Mouse (Mus musculus) thymus, adult 2 months (tissue): Measurements from ENCODE around the gene Rab15.

Source experiments
- CTCF ChIP-seq: fragments of 200-500 bp; IDR thresholded peaks from 2 replicates; pipeline ENCODE4 v1.5.1; 2012; ENCODE audit warnings: mild to moderate bottlenecking, control low read depth, low read length, moderate library complexity, borderline replicate concordance; ENCODE audit not compliant: control insufficient read depth, poor library complexity, insufficient read depth; ENCODE audit errors: extremely low read depth
- POLR2A ChIP-seq: fragments of 200-500 bp; IDR thresholded peaks from 2 replicates; pipeline ENCODE4 v1.6.1; 2012; ENCODE audit warnings: mild to moderate bottlenecking, low read length, control low read depth, moderate library complexity; ENCODE audit not compliant: control insufficient read depth, poor library complexity, insufficient read depth; ENCODE audit errors: extremely low read depth

DNA sequence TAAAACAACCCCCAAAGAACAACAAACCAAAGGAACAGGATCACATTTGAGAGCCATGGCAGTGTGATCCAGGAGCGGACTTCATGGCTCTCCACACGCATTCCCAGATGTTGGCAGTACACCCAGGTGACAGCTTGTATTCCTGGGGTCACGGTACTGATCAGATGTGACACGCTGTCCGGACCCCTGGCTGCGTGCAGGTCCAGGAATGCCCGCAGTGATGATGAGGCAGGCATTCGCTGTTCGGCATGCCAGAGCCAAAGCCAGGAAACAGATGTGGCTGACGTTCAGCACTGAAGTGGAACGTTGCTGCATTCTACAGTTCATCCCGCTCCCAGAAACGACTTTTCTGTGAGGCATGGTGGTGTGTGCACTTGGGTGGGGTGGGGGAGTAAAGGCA lies 42.6 kb upstream of the Rab15 start:
- TF ChIP-seq CTCF (no peak), POLR2A (no peak)
